10 mouse cellular contexts compared by ENCODE assay signal in the genomic region with DNA sequence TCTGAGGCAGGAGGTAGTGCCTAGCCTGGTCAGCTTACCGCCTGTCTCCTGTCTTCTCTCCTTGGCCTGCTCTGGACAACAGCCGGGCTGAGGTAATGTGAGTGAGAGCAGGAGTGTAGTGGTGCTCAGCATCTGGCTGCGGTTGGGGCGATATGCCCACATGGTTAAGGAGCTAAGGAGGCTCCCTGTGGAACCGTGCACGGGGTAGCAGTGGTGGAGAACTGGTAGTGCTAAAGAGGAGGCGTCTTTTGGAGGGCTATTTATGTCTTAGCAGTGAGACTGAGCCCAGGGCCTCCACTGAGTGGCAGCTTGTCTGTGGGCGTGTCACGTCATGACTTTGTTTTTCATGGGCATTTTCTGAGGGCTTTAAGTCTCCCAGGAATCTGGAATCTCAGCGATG. TPM values are rescaled to one million over a fixed set of nuclear protein-coding genes. Genes with fewer than 3 reads are reported as not detected.
DNase-seq lines count a peak whose midpoint lies in the region; ATAC-seq and TF ChIP-seq lines count a peak whose summit lies in the region.
"Had no signal": no experiment of that assay in that cellular context is flagged by ENCODE, and none has a peak within 500 bp of the region (broad histone marks: within the 10 kb centered on the region; RNA-seq: fewer than 3 reads in every experiment).

No protein-coding gene starts in this region.

- H3K27me3 ChIP-seq in limb, embryonic 12.5 days, result no peaks in the 10 kb centered on the region
- no peaks in the 10 kb centered on the region for H3K27me3 ChIP-seq in limb, embryonic 10.5 days (ENCODE audit: low read depth, poor library complexity, severe bottlenecking)

- peaks cover 100% of the 10 kb centered on the region for H3K36me3 ChIP-seq in limb, embryonic 12.5 days
- H3K36me3 ChIP-seq in limb, embryonic 10.5 days, result peaks cover 100% of the 10 kb centered on the region

- no peak overlapping the region for H3K9ac ChIP-seq in limb, embryonic 12.5 days (replicated peaks)

- H3K4me3 ChIP-seq in gastrocnemius, adult 2 months, result no peak overlapping the region
- H3K4me3 ChIP-seq in limb, embryonic 12.5 days (replicated peaks), result no peak overlapping the region
- H3K4me3 ChIP-seq in limb, embryonic 10.5 days, result no peak overlapping the region
- no peak overlapping the region for H3K4me3 ChIP-seq in left cerebral cortex, adult 2 months

- intact Hi-C loops in gastrocnemius, adult 2 months (cut with DNase I), result no loop called here
- intact Hi-C loops in gastrocnemius, postnatal 36 days (cut with DNase I), result no loop called here
- intact Hi-C loops in left cerebral cortex, adult 2 months (cut with DNase I), result loop anchor here (1.0 to 2.0 kb wide), 3 partner anchors 19 to 79 kb away; a partner anchor contains a TSS

- peak; percentile 70 for DNase-seq in gastrocnemius, adult 2 months
- no peak for DNase-seq in gastrocnemius, postnatal 36 days
- no peak for DNase-seq in limb, embryonic 10.5 days (ENCODE audit: low spot score)
- peak; percentile 65 to 79 for DNase-seq in left cerebral cortex, adult 2 months (ENCODE audit: extremely low spot score in 1 of 2, low spot score in 2 of 2)
- peak; percentile 84 for DNase-seq in right cerebral cortex, postnatal 25 days
- no peak for DNase-seq in ovary, postnatal 10 days (ENCODE audit: low spot score)
- DNase-seq in kidney, postnatal 25 days, result no peak
- DNase-seq: gastrocnemius, postnatal 10 days had no signal

- H3K4me2 ChIP-seq in limb, embryonic 12.5 days, result no peak overlapping the region

- H3K4me1 ChIP-seq in limb, embryonic 12.5 days (replicated peaks), result peaks cover 13% of the 10 kb centered on the region
- H3K4me1 ChIP-seq in limb, embryonic 10.5 days, result no peaks in the 10 kb centered on the region

- ATAC-seq in limb, embryonic 12.5 days (ENCODE audit: insufficient number of reproducible peaks, insufficient read depth, low FRiP score, low TSS enrichment, low read depth), result no peak

- H3K27ac ChIP-seq in gastrocnemius, adult 2 months, result peak overlapping the region; percentile 82
- H3K27ac ChIP-seq in limb, embryonic 12.5 days, result peak overlapping the region; percentile 64
- no peak overlapping the region for H3K27ac ChIP-seq in limb, embryonic 10.5 days
- peak overlapping the region; percentile 90 for H3K27ac ChIP-seq in left cerebral cortex, adult 2 months
- H3K27ac ChIP-seq: macrophage had no signal

- H3K9me3 ChIP-seq in limb, embryonic 12.5 days, result no peaks in the 10 kb centered on the region
- no peaks in the 10 kb centered on the region for H3K9me3 ChIP-seq in limb, embryonic 10.5 days (replicated peaks)

- 86% methylated on average over 10 of the region's 10 CpGs for WGBS in limb, embryonic 12.5 days
- 91% methylated on average over 10 of the region's 10 CpGs for WGBS in limb, embryonic 10.5 days

- no peak for TF ChIP-seq CTCF in gastrocnemius, adult 2 months (IDR thresholded peaks at IDR 0.05)
- TF ChIP-seq CTCF in left cerebral cortex, adult 2 months (IDR thresholded peaks at IDR 0.05), result no peak

RNA-seq across cellular contexts. Expression of a gene that starts 22.6 kb away (rescaled TPM):
- total RNA-seq in gastrocnemius, adult 2 months (2021), result under 1 TPM; 0.15 to 0.28 TPM
- under 1 TPM in 1 of 2 experiments, not detected in 1; 0.15 TPM for total RNA-seq in gastrocnemius, postnatal 36 days (2021)
- polyA plus RNA-seq in limb, embryonic 12.5 days (2016; fragmentation: Nextera tagmentation; extraction: Ambion mirVana), result 0.26 and 0.29 TPM in 2 replicates
- polyA plus RNA-seq in limb, embryonic 10.5 days (2016; fragmentation: Nextera tagmentation; extraction: Ambion mirVana), result 0.44 and 0.48 TPM in 2 replicates
- total RNA-seq in left cerebral cortex, adult 2 months (2021), result 1 to 10 TPM; 1.5 to 2.0 TPM

RNA-seq across cellular contexts. Expression of a gene that starts 40.1 kb away (rescaled TPM):
- not detected for total RNA-seq in gastrocnemius, adult 2 months (2021)
- not detected for total RNA-seq in gastrocnemius, postnatal 36 days (2021)
- polyA plus RNA-seq in limb, embryonic 12.5 days (2016; fragmentation: Nextera tagmentation; extraction: Ambion mirVana), result 3.4 and 4.8 TPM in 2 replicates
- polyA plus RNA-seq in limb, embryonic 10.5 days (2016; fragmentation: Nextera tagmentation; extraction: Ambion mirVana), result 0.41 and 0.73 TPM in 2 replicates
- under 1 TPM in 1 of 2 experiments, not detected in 1; 0.49 TPM for total RNA-seq in left cerebral cortex, adult 2 months (2021)
- polyA plus RNA-seq: macrophage had no signal

RNA-seq across cellular contexts. Expression of a gene that starts 58.4 kb away (rescaled TPM):
- total RNA-seq in gastrocnemius, adult 2 months (2021), result 10 to 100 TPM; 27.1 to 40.2 TPM
- 10 to 100 TPM; 31.6 to 35.1 TPM for total RNA-seq in gastrocnemius, postnatal 36 days (2021)
- polyA plus RNA-seq in limb, embryonic 12.5 days (2016; fragmentation: Nextera tagmentation; extraction: Ambion mirVana), result 269 and 283 TPM in 2 replicates
- 253 and 285 TPM in 2 replicates for polyA plus RNA-seq in limb, embryonic 10.5 days (2016; fragmentation: Nextera tagmentation; extraction: Ambion mirVana)
- total RNA-seq in left cerebral cortex, adult 2 months (2021), result 100 to 1,000 TPM; 196 to 199 TPM

Comparison
In these comparisons a context has a peak if more than half of its experiments do, and no peak if none do; other contexts are left out.
1. DNase-seq: peak in gastrocnemius, adult 2 months (single experiment), left cerebral cortex, adult 2 months (2 of 2) and right cerebral cortex, postnatal 25 days (single experiment); none in gastrocnemius, postnatal 36 days (0 of 2), limb, embryonic 10.5 days (single experiment), ovary, postnatal 10 days (single experiment) and kidney, postnatal 25 days (0 of 2).
2. RNA of a gene that starts 58.4 kb away (total RNA-seq): 196 to 199 TPM in left cerebral cortex, adult 2 months; 27.1 to 40.2 TPM in gastrocnemius, adult 2 months and 31.6 to 35.1 TPM in gastrocnemius, postnatal 36 days; every median in the first group is over 4 times any median in the second.